Mouse (Mus musculus): ENCODE data around the gene Sertad4. TPM values are rescaled to one million over a fixed set of nuclear protein-coding genes. Genes with fewer than 3 reads are reported as not detected.

The Sertad4 gene
- total RNA-seq (2023), result not detected

DNA sequence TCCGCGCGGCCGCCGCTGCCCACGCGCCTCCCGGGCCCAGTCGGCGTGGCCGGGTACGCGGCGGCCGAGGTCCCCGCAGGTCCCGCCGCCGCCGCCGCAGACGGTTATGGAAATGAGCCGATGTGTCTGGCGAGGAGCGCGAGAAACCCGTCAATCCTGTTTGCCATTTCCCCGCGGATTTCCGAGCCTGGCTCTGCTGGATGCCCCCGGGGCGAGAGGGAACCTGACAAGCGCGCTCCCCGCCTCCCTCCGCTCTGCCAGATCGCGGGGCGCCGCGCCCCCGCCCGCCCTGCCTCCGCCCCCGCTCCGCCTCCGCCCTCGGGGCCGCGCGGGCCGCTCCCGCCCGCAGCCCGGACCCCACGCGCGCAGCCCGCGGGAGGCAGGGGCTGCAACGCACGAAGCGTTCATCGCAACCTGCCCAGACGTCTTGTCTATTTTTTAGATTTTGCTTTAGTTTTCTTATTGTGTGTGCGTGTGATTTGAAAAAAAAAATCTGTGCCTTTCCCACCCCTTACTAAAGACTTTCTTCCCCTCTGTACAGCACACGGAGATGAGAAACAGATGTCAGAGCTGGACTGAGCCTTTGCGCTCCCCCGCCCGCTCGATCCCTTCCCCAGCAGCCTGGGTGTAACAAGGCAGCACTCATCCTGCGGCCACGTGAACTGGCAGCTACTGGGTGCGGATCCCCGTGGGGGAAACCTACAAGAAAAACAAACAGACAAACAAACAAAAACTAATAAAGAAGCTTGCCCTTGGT is at the start of gene Sertad4:
Sertad4 (minus strand) TSS at position 283 of the 757 bp plus-strand sequence.

Other genes starting within 250 kb of the Sertad4 start
- gene Hhat, start 84.5 kb downstream of the Sertad4 start, total RNA-seq (2023), result 2.8 TPM
- gene Syt14, start 180.0 kb upstream of the Sertad4 start, total RNA-seq (2023), result 0.52 TPM